Mouse (Mus musculus): ENCODE results near the gene Lamtor1.

DNA sequence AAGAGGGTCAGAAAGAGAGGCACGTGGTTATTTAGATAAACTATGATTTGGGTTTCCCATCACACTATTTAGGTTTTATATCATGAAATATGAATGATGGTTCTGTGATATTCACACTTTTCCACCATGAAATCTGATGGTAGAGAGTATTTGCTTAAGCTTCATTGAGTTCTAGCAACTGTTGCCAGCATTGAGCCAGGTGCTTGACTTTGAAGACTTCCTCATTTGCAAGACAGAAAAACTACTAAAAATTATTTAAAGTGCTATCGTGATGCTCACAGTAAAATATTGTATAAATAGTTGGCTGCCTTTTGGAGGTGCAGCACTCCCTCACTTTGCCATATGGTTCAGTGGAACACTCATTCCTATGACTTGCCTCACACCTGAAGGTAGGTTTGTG lies 49.6 kb downstream of the Lamtor1 start:
- no peak for TF ChIP-seq POLR2A (IDR thresholded peaks at IDR 0.05; ENCODE audit: borderline replicate concordance, low read depth, low read length)
- no peak for TF ChIP-seq CTCF (IDR thresholded peaks at IDR 0.05; ENCODE audit: low read depth, low read length)
